ENCODE assay signal across 8 mouse cellular contexts in genomic region chr4:57308214-57309000, GRCm38 (mm10). TPM values are rescaled to one million over a fixed set of nuclear protein-coding genes. Genes with fewer than 3 reads are reported as not detected.
DNase-seq lines count a peak whose midpoint lies in the region; ATAC-seq lines count a peak whose summit lies in the region.

No protein-coding gene starts in this region.

- peak overlapping the region; percentile 10; the same call in 1 of the 2 replicates for H3K4me3 ChIP-seq in heart, embryonic 12.5 days
- H3K4me3 ChIP-seq in kidney, embryonic 15.5 days (replicated peaks): peak overlapping the region; percentile 20

- ATAC-seq in heart, embryonic 12.5 days (ENCODE audit: insufficient number of reproducible peaks, low FRiP score): peak; percentile 71; the same call in 1 of the 2 replicates
- ATAC-seq in kidney, embryonic 15.5 days (replicated peaks; ENCODE audit: low FRiP score): peak; percentile 70; the same call in 1 of the 2 replicates

- no peaks in the 10 kb centered on the region for H3K36me3 ChIP-seq in heart, embryonic 12.5 days
- no peaks in the 10 kb centered on the region for H3K36me3 ChIP-seq in kidney, embryonic 15.5 days

- no peak overlapping the region for H3K9ac ChIP-seq in heart, embryonic 12.5 days
- H3K9ac ChIP-seq in kidney, embryonic 15.5 days: no peak overlapping the region

- DNase-seq in 416B (ENCODE audit: low read depth): peak; percentile 82
- DNase-seq in adrenal gland, postnatal 36 days: peak; percentile 83 to 88
- peak; percentile 79 for DNase-seq in lung, postnatal 14 days
- no peak for DNase-seq in right cerebral cortex, postnatal 36 days (ENCODE audit: low spot score in 2 of 2)
- no peak for DNase-seq in urinary bladder, adult 18-20 months (ENCODE audit: low spot score in 2 of 2)
- no peak for DNase-seq in right cerebral cortex, postnatal 25 days

- WGBS in heart, embryonic 12.5 days: 32% methylated on average over 26 of the region's 26 CpGs
- 26% methylated on average over 26 of the region's 26 CpGs for WGBS in kidney, embryonic 15.5 days

- H3K9me3 ChIP-seq in heart, embryonic 12.5 days (replicated peaks): no peaks in the 10 kb centered on the region
- no peaks in the 10 kb centered on the region for H3K9me3 ChIP-seq in kidney, embryonic 15.5 days (replicated peaks)

- peaks cover 9% of the 10 kb centered on the region; the same call in 1 of the 2 replicates for H3K27me3 ChIP-seq in heart, embryonic 12.5 days (replicated peaks)
- peaks cover 4% of the 10 kb centered on the region; the same call in 1 of the 2 replicates for H3K27me3 ChIP-seq in kidney, embryonic 15.5 days

- no peak overlapping the region for H3K27ac ChIP-seq in heart, embryonic 12.5 days (ENCODE audit: poor library complexity, severe bottlenecking)
- 0 out of 2 replicates have a peak overlapping the region, but pooled peaks have one; percentile 41 for H3K27ac ChIP-seq in kidney, embryonic 15.5 days

- H3K4me2 ChIP-seq in heart, embryonic 12.5 days: peak overlapping the region; percentile 57
- peak overlapping the region; percentile 52 for H3K4me2 ChIP-seq in kidney, embryonic 15.5 days

- peaks cover 19% of the 10 kb centered on the region for H3K4me1 ChIP-seq in heart, embryonic 12.5 days (replicated peaks)
- H3K4me1 ChIP-seq in kidney, embryonic 15.5 days: peaks cover 17% of the 10 kb centered on the region

RNA-seq across cellular contexts. Expression of gene Ptpn3, which starts 6.8 kb away (rescaled TPM):
- total RNA-seq in adrenal gland, postnatal 36 days (2021): 10 to 100 TPM; 22.8 to 35.6 TPM
- 1.4 and 1.7 TPM in 2 replicates for polyA plus RNA-seq in heart, embryonic 12.5 days (2016; fragmentation: Nextera tagmentation; extraction: Ambion mirVana)
- polyA plus RNA-seq in kidney, embryonic 15.5 days (2015; fragmentation: Nextera tagmentation; extraction: Ambion mirVana): 8.3 and 9.7 TPM in 2 replicates

Comparison
In these comparisons a context has a peak if more than half of its experiments do, and no peak if none do; other contexts are left out.
1. DNase-seq: peak in 416B (single experiment), adrenal gland, postnatal 36 days (2 of 2) and lung, postnatal 14 days (single experiment); none in right cerebral cortex, postnatal 36 days (0 of 2), urinary bladder, adult 18-20 months (0 of 2) and right cerebral cortex, postnatal 25 days (single experiment).